Mouse (Mus musculus) E14TG2a.4 (cell line): Measurements from ENCODE around the gene Crb2.

Source experiments
- CTCF ChIP-seq: conservative IDR thresholded peaks from 2 replicates; pipeline ENCODE4 v1.5.1; 2014; ENCODE audit warnings: low read length
- NANOG ChIP-seq: IDR thresholded peaks from 2 replicates; pipeline ENCODE4 v1.6.1; 2014; ENCODE audit warnings: borderline replicate concordance, low read length, mixed read lengths
- POU5F1 ChIP-seq: IDR thresholded peaks from 2 replicates; pipeline ENCODE4 v1.6.1; 2014; ENCODE audit warnings: low read length, borderline replicate concordance

- TF ChIP-seq NANOG (no peak), CTCF (no peak), POU5F1 (no peak)
Observed at GRCm38 (mm10) chr2:37763638-37764037, 12.4 kb upstream of the Crb2 start.
